Mouse (Mus musculus) stomach, embryonic 14.5 days (tissue): ENCODE data around the gene Mvb12b. TPM values are rescaled to one million over a fixed set of nuclear protein-coding genes. Genes with fewer than 3 reads are reported as not detected.

ENCODE experiments used
- ATAC-seq: fragments of 200-750 bp; cut with Nextera tagmentation; 2 replicates; pipeline ENCODE4 v1.8.0; 2017; ENCODE audit warnings: low read depth, moderate TSS enrichment; ENCODE audit not compliant: insufficient number of reproducible peaks, insufficient read depth, low FRiP score
- H3K27ac ChIP-seq: fragments of 300-500 bp; sonication (generic); 2 replicates; pipeline ENCODE4 v1.5.1; 2014; ENCODE audit warnings: mild to moderate bottlenecking, low read length, moderate library complexity, mixed read lengths
- H3K27me3 ChIP-seq: fragments of 300-500 bp; sonication (generic); 2 replicates; pipeline ENCODE4 v1.6.1; 2014; ENCODE audit warnings: low read length, control low read depth, mixed read lengths; ENCODE audit not compliant: control insufficient read depth, insufficient read depth
- H3K36me3 ChIP-seq: fragments of 300-500 bp; sonication (generic); 2 replicates; pipeline ENCODE4 v1.6.1; 2014; ENCODE audit warnings: mild to moderate bottlenecking, control low read depth, low read length, moderate library complexity, mixed read lengths; ENCODE audit not compliant: control insufficient read depth, insufficient read depth
- H3K4me1 ChIP-seq: fragments of 300-500 bp; sonication (generic); 2 replicates; pipeline ENCODE4 v1.6.1; 2014; ENCODE audit warnings: low read length, control low read depth, mixed read lengths; ENCODE audit not compliant: control insufficient read depth, insufficient read depth
- H3K4me2 ChIP-seq: fragments of 300-500 bp; sonication (generic); replicated peaks from 2 replicates; pipeline ENCODE4 v1.6.1; 2014; ENCODE audit warnings: low read depth, low read length, control low read depth
- H3K4me3 ChIP-seq: fragments of 300-500 bp; sonication (generic); 2 replicates; pipeline ENCODE4 v1.5.1; 2014; ENCODE audit warnings: low read depth, low read length, control low read depth
- H3K9ac ChIP-seq: fragments of 300-500 bp; sonication (generic); replicated peaks from 2 replicates; pipeline ENCODE4 v1.6.1; 2014; ENCODE audit warnings: low read depth, mild to moderate bottlenecking, control low read depth, low read length, moderate library complexity, mixed read lengths
- H3K9me3 ChIP-seq: fragments of 300-500 bp; sonication (generic); 2 replicates; pipeline ENCODE4 v1.6.1; 2016; ENCODE audit warnings: low read depth, low read length, control low read depth; ENCODE audit not compliant: control insufficient read depth
- WGBS: fragments of 180-500 bp; shearing (Covaris S2); extraction: QIAGEN DNeasy Blood & Tissue Kit; methylation state at CpG from one replicate; pipeline ENCODE4 v1.1.7; 2014; 5-methylcytosine and 5-hydroxymethylcytosine counted together
- polyA plus RNA-seq: library from polyadenylated mRNA; unstranded; fragments of >200 nt; fragmentation: Nextera tagmentation; extraction: Ambion mirVana; gene quantifications from 2 replicates; pipeline ENCODE4 v1.2.1, GENCODE M21; 2014

Mvb12b gene
- polyA plus RNA-seq, 1 experiment from 2014 or later: 20.7 TPM

- ATAC-seq: no peak
- H3K4me1 ChIP-seq: no peaks in the 10 kb centered on the region
- WGBS: 65% methylated on average over 9 of the region's 9 CpGs
- no peak overlapping the region for H3K9ac ChIP-seq
- H3K27me3 ChIP-seq: no peaks in the 10 kb centered on the region
- no peaks in the 10 kb centered on the region for H3K36me3 ChIP-seq
- no peak overlapping the region for H3K27ac ChIP-seq
- no peak overlapping the region for H3K4me2 ChIP-seq
- no peak overlapping the region for H3K4me3 ChIP-seq
- no peaks in the 10 kb centered on the region for H3K9me3 ChIP-seq
Measured at GRCm38 (mm10) chr2:33836660-33837213, 51.0 kb downstream of the Mvb12b start.

GRCm38 (mm10) chr2:33835038-33835437, 52.7 kb downstream of the Mvb12b start:
- H3K9ac ChIP-seq: no peak overlapping the region
- H3K4me1 ChIP-seq: no peaks in the 10 kb centered on the region
- ATAC-seq: no peak
- no peak overlapping the region for H3K4me3 ChIP-seq
- no peak overlapping the region for H3K27ac ChIP-seq
- H3K9me3 ChIP-seq: no peaks in the 10 kb centered on the region
- H3K27me3 ChIP-seq: no peaks in the 10 kb centered on the region
- WGBS: 89% methylated on average over 8 of the region's 8 CpGs
- no peak overlapping the region for H3K4me2 ChIP-seq
- 0 out of 2 replicates have a peak, but pooled peaks cover 6% of the 10 kb centered on the region for H3K36me3 ChIP-seq

GRCm38 (mm10) chr2:33833902-33834301, 53.8 kb downstream of the Mvb12b start:
- no peaks in the 10 kb centered on the region for H3K27me3 ChIP-seq
- H3K36me3 ChIP-seq: 0 out of 2 replicates have a peak, but pooled peaks cover 6% of the 10 kb centered on the region
- WGBS: 89% methylated on average over 1 of the region's 1 CpGs
- ATAC-seq: no peak
- no peak overlapping the region for H3K9ac ChIP-seq
- H3K9me3 ChIP-seq: no peaks in the 10 kb centered on the region
- no peak overlapping the region for H3K4me2 ChIP-seq
- no peaks in the 10 kb centered on the region for H3K4me1 ChIP-seq
- H3K4me3 ChIP-seq: no peak overlapping the region
- H3K27ac ChIP-seq: no peak overlapping the region

- H3K4me1 ChIP-seq: no peaks in the 10 kb centered on the region
- no peaks in the 10 kb centered on the region for H3K9me3 ChIP-seq
- H3K27ac ChIP-seq: no peak overlapping the region
- no peak for ATAC-seq
- peaks cover 13% of the 10 kb centered on the region; the same call in 1 of the 2 replicates for H3K36me3 ChIP-seq
- no peak overlapping the region for H3K4me3 ChIP-seq
- H3K4me2 ChIP-seq: no peak overlapping the region
- H3K9ac ChIP-seq: no peak overlapping the region
- no peaks in the 10 kb centered on the region for H3K27me3 ChIP-seq
- 63% methylated on average over 2 of the region's 2 CpGs for WGBS
Measured at GRCm38 (mm10) chr2:33829870-33830269, 57.9 kb downstream of the Mvb12b start.

- no peak overlapping the region for H3K9ac ChIP-seq
- no peaks in the 10 kb centered on the region for H3K4me1 ChIP-seq
- 91% methylated on average over 6 of the region's 6 CpGs for WGBS
- H3K4me2 ChIP-seq: no peak overlapping the region
- H3K27ac ChIP-seq: no peak overlapping the region
- no peak for ATAC-seq
- H3K9me3 ChIP-seq: no peaks in the 10 kb centered on the region
- peaks cover 22% of the 10 kb centered on the region; the same call in 1 of the 2 replicates for H3K36me3 ChIP-seq
- no peak overlapping the region for H3K4me3 ChIP-seq
- H3K27me3 ChIP-seq: no peaks in the 10 kb centered on the region
Measured at GRCm38 (mm10) chr2:33826777-33827176, 61.0 kb downstream of the Mvb12b start.

- no peaks in the 10 kb centered on the region for H3K9me3 ChIP-seq
- no peak overlapping the region for H3K27ac ChIP-seq
- no peak overlapping the region for H3K9ac ChIP-seq
- WGBS: 86% methylated on average over 11 of the region's 11 CpGs
- no peaks in the 10 kb centered on the region for H3K4me1 ChIP-seq
- no peak for ATAC-seq
- H3K36me3 ChIP-seq: peaks cover 21% of the 10 kb centered on the region
- H3K4me2 ChIP-seq: no peak overlapping the region
- no peak overlapping the region for H3K4me3 ChIP-seq
- no peaks in the 10 kb centered on the region for H3K27me3 ChIP-seq
Measured at GRCm38 (mm10) chr2:33824935-33825514, 62.7 kb downstream of the Mvb12b start.

GRCm38 (mm10) chr2:33821677-33822607, 65.8 kb downstream of the Mvb12b start:
- Histone ChIP-seq H3K9ac (no peak overlapping the region), H3K27me3 (no peaks in the 10 kb centered on the region), H3K4me2 (no peak overlapping the region), H3K27ac (no peak overlapping the region), H3K36me3 (peaks cover 24% of the 10 kb centered on the region), H3K4me1 (no peaks in the 10 kb centered on the region), H3K9me3 (no peaks in the 10 kb centered on the region), H3K4me3 (no peak overlapping the region)
- peak; percentile 75; the same call in 1 of the 2 replicates for ATAC-seq
- WGBS: 30% methylated on average over 13 of the region's 13 CpGs

- no peak overlapping the region for H3K27ac ChIP-seq
- no peak overlapping the region for H3K4me2 ChIP-seq
- H3K9me3 ChIP-seq: no peaks in the 10 kb centered on the region
- WGBS: 88% methylated on average over 3 of the region's 3 CpGs
- no peaks in the 10 kb centered on the region for H3K27me3 ChIP-seq
- no peak overlapping the region for H3K4me3 ChIP-seq
- H3K36me3 ChIP-seq: peaks cover 21% of the 10 kb centered on the region
- ATAC-seq: no peak
- no peak overlapping the region for H3K9ac ChIP-seq
- H3K4me1 ChIP-seq: no peaks in the 10 kb centered on the region
Measured at GRCm38 (mm10) chr2:33820450-33820849, 67.3 kb downstream of the Mvb12b start.
